Mouse (Mus musculus): ENCODE data around the gene Dhrs4. TPM values are rescaled to one million over a fixed set of nuclear protein-coding genes. Genes with fewer than 3 reads are reported as not detected.

Gene Dhrs4
- 14.3 and 16.0 TPM in 2 replicates for polyA plus RNA-seq (2012; rRNA removed)

- H3K4me3 ChIP-seq (ENCODE audit: insufficient read depth, low read length) = peak within 1 kb of the TSS; percentile 84
- no peaks in the 10 kb centered on the region for H3K4me1 ChIP-seq (ENCODE audit: control insufficient read depth, insufficient read depth, low read length)
- peak within 1 kb of the TSS; percentile 43 for H3K27ac ChIP-seq (ENCODE audit: insufficient read depth, low read length)
- TF ChIP-seq CTCF (IDR thresholded peaks at IDR 0.05; ENCODE audit: extremely low read depth, insufficient read depth, low read length) (peak; percentile 60), POLR2A (IDR thresholded peaks at IDR 0.05; ENCODE audit: extremely low read depth, insufficient read depth, low read length) (0 out of 2 replicates have a peak, but pooled peaks have one; percentile 12)
Observed at GRCm38 (mm10) chr14:55478651-55479599, at the start of gene Dhrs4. Dhrs4 (plus strand) TSS chr14:55478758.

GRCm38 (mm10) chr14:55430255-55430654, 48.3 kb upstream of the Dhrs4 start:
- TF ChIP-seq CTCF (IDR thresholded peaks at IDR 0.05; ENCODE audit: extremely low read depth, insufficient read depth, low read length) = no peak
- TF ChIP-seq POLR2A (IDR thresholded peaks at IDR 0.05; ENCODE audit: extremely low read depth, insufficient read depth, low read length) = no peak
- Histone ChIP-seq H3K4me3 (ENCODE audit: insufficient read depth, low read length) (no peak overlapping the region), H3K27ac (ENCODE audit: insufficient read depth, low read length) (no peak overlapping the region), H3K4me1 (ENCODE audit: control insufficient read depth, insufficient read depth, low read length) (no peaks in the 10 kb centered on the region)

- Histone ChIP-seq H3K4me3 (ENCODE audit: insufficient read depth, low read length) (no peak overlapping the region), H3K4me1 (ENCODE audit: control insufficient read depth, insufficient read depth, low read length) (no peaks in the 10 kb centered on the region), H3K27ac (ENCODE audit: insufficient read depth, low read length) (no peak overlapping the region)
- no peak for TF ChIP-seq POLR2A (IDR thresholded peaks at IDR 0.05; ENCODE audit: extremely low read depth, insufficient read depth, low read length)
- TF ChIP-seq CTCF (IDR thresholded peaks at IDR 0.05; ENCODE audit: extremely low read depth, insufficient read depth, low read length) = no peak
Observed at GRCm38 (mm10) chr14:55433052-55433451, 45.5 kb upstream of the Dhrs4 start.

- Histone ChIP-seq H3K27ac (ENCODE audit: insufficient read depth, low read length) (no peak overlapping the region), H3K4me1 (ENCODE audit: control insufficient read depth, insufficient read depth, low read length) (no peaks in the 10 kb centered on the region), H3K4me3 (ENCODE audit: insufficient read depth, low read length) (no peak overlapping the region)
- TF ChIP-seq CTCF (IDR thresholded peaks at IDR 0.05; ENCODE audit: extremely low read depth, insufficient read depth, low read length) (no peak), POLR2A (IDR thresholded peaks at IDR 0.05; ENCODE audit: extremely low read depth, insufficient read depth, low read length) (no peak)
Observed at GRCm38 (mm10) chr14:55434825-55435224, 43.7 kb upstream of the Dhrs4 start.

GRCm38 (mm10) chr14:55437118-55437517, 41.4 kb upstream of the Dhrs4 start:
- TF ChIP-seq CTCF (IDR thresholded peaks at IDR 0.05; ENCODE audit: extremely low read depth, insufficient read depth, low read length) (no peak), POLR2A (IDR thresholded peaks at IDR 0.05; ENCODE audit: extremely low read depth, insufficient read depth, low read length) (no peak)
- Histone ChIP-seq H3K4me1 (ENCODE audit: control insufficient read depth, insufficient read depth, low read length) (no peaks in the 10 kb centered on the region; the same call in 1 of the 2 replicates), H3K27ac (ENCODE audit: insufficient read depth, low read length) (no peak overlapping the region), H3K4me3 (ENCODE audit: insufficient read depth, low read length) (no peak overlapping the region)

GRCm38 (mm10) chr14:55438193-55438784, 40.3 kb upstream of the Dhrs4 start:
- peaks cover 2% of the 10 kb centered on the region for H3K4me1 ChIP-seq (ENCODE audit: control insufficient read depth, insufficient read depth, low read length)
- no peak overlapping the region for H3K27ac ChIP-seq (ENCODE audit: insufficient read depth, low read length)
- peak; percentile 85 for TF ChIP-seq CTCF (IDR thresholded peaks at IDR 0.05; ENCODE audit: extremely low read depth, insufficient read depth, low read length)
- no peak for TF ChIP-seq POLR2A (IDR thresholded peaks at IDR 0.05; ENCODE audit: extremely low read depth, insufficient read depth, low read length)
- H3K4me3 ChIP-seq (ENCODE audit: insufficient read depth, low read length) = no peak overlapping the region

GRCm38 (mm10) chr14:55457693-55458092, 20.9 kb upstream of the Dhrs4 start:
- no peak overlapping the region for H3K4me3 ChIP-seq (ENCODE audit: insufficient read depth, low read length)
- H3K4me1 ChIP-seq (ENCODE audit: control insufficient read depth, insufficient read depth, low read length) = no peaks in the 10 kb centered on the region
- H3K27ac ChIP-seq (ENCODE audit: insufficient read depth, low read length) = no peak overlapping the region
- no peak for TF ChIP-seq CTCF (IDR thresholded peaks at IDR 0.05; ENCODE audit: extremely low read depth, insufficient read depth, low read length)
- TF ChIP-seq POLR2A (IDR thresholded peaks at IDR 0.05; ENCODE audit: extremely low read depth, insufficient read depth, low read length) = no peak

- no peak overlapping the region for H3K27ac ChIP-seq (ENCODE audit: insufficient read depth, low read length)
- H3K4me1 ChIP-seq (ENCODE audit: control insufficient read depth, insufficient read depth, low read length) = no peaks in the 10 kb centered on the region
- TF ChIP-seq CTCF (IDR thresholded peaks at IDR 0.05; ENCODE audit: extremely low read depth, insufficient read depth, low read length) (peak; percentile 64), POLR2A (IDR thresholded peaks at IDR 0.05; ENCODE audit: extremely low read depth, insufficient read depth, low read length) (no peak)
- H3K4me3 ChIP-seq (ENCODE audit: insufficient read depth, low read length) = no peak overlapping the region
Observed at GRCm38 (mm10) chr14:55458273-55458672, 20.3 kb upstream of the Dhrs4 start.

GRCm38 (mm10) chr14:55458761-55459160, 19.8 kb upstream of the Dhrs4 start:
- H3K4me3 ChIP-seq (ENCODE audit: insufficient read depth, low read length) = no peak overlapping the region
- TF ChIP-seq POLR2A (IDR thresholded peaks at IDR 0.05; ENCODE audit: extremely low read depth, insufficient read depth, low read length) (no peak), CTCF (IDR thresholded peaks at IDR 0.05; ENCODE audit: extremely low read depth, insufficient read depth, low read length) (no peak)
- no peaks in the 10 kb centered on the region for H3K4me1 ChIP-seq (ENCODE audit: control insufficient read depth, insufficient read depth, low read length)

More at GRCm38 (mm10) chr14:55458761-55459160, 19.8 kb upstream of the Dhrs4 start:
- no peak overlapping the region for H3K27ac ChIP-seq (ENCODE audit: insufficient read depth, low read length)

Measured in cortical plate, adult 2 months (tissue).